Comparison of ENCODE assay signal across 9 mouse cellular contexts in genomic region chr17:80206301-80206670, GRCm38 (mm10). TPM values are rescaled to one million over a fixed set of nuclear protein-coding genes. Genes with fewer than 3 reads are reported as not detected.
DNase-seq lines count a peak whose midpoint lies in the region; ATAC-seq and TF ChIP-seq lines count a peak whose summit lies in the region.
"Had no signal": no experiment of that assay in that cellular context is flagged by ENCODE, and none has a peak within 500 bp of the region (broad histone marks: within the 10 kb centered on the region; RNA-seq: fewer than 3 reads in every experiment).

No protein-coding gene starts in this region.

- H3K9me3 ChIP-seq in kidney, embryonic 15.5 days (replicated peaks), result no peaks in the 10 kb centered on the region
- H3K9me3 ChIP-seq in ES-Bruce4 (replicated peaks; ENCODE audit: control insufficient read depth, insufficient read depth, low read length, poor library complexity, severe bottlenecking), result no peaks in the 10 kb centered on the region
- H3K9me3 ChIP-seq in forebrain, embryonic 16.5 days (ENCODE audit: control insufficient read depth, low read length), result no peaks in the 10 kb centered on the region

- H3K36me3 ChIP-seq in kidney, embryonic 15.5 days, result peaks cover 38% of the 10 kb centered on the region
- H3K36me3 ChIP-seq in ES-Bruce4 (ENCODE audit: control insufficient read depth, insufficient read depth, low read length, poor library complexity, severe bottlenecking), result peaks cover 47% of the 10 kb centered on the region
- peaks cover 19% of the 10 kb centered on the region for H3K36me3 ChIP-seq in forebrain, embryonic 16.5 days (ENCODE audit: control insufficient read depth, insufficient read depth)
- peaks cover 34% of the 10 kb centered on the region for H3K36me3 ChIP-seq in liver, adult 2 months (ENCODE audit: control insufficient read depth, insufficient read depth, low read length)
- H3K36me3 ChIP-seq in small intestine, adult 2 months (ENCODE audit: control insufficient read depth, insufficient read depth, low read length), result peaks cover 27% of the 10 kb centered on the region

- peak overlapping the region; percentile 99 for H3K9ac ChIP-seq in kidney, embryonic 15.5 days
- peak overlapping the region; percentile 90 for H3K9ac ChIP-seq in ES-Bruce4 (ENCODE audit: low read depth, poor library complexity, severe bottlenecking)
- peak overlapping the region; percentile 98 for H3K9ac ChIP-seq in forebrain, embryonic 16.5 days (replicated peaks; ENCODE audit: low read depth, low read length)
- peak overlapping the region; percentile 96 for H3K9ac ChIP-seq in liver, adult 2 months (ENCODE audit: low read depth, low read length)

- H3K4me1 ChIP-seq in kidney, embryonic 15.5 days, result peaks cover 21% of the 10 kb centered on the region
- no peaks in the 10 kb centered on the region for H3K4me1 ChIP-seq in ES-Bruce4 (ENCODE audit: control insufficient read depth, insufficient read depth, low read length)
- peaks cover 11% of the 10 kb centered on the region for H3K4me1 ChIP-seq in forebrain, embryonic 16.5 days (replicated peaks; ENCODE audit: control insufficient read depth, insufficient read depth, low read length)
- H3K4me1 ChIP-seq in liver, adult 2 months (ENCODE audit: control insufficient read depth, insufficient read depth, low read length), result peaks cover 4% of the 10 kb centered on the region; the same call in 1 of the 2 replicates
- H3K4me1 ChIP-seq in small intestine, adult 2 months (ENCODE audit: control insufficient read depth, insufficient read depth, insufficient read length, low read length), result no peaks in the 10 kb centered on the region

- peak overlapping the region; percentile 99 for H3K27ac ChIP-seq in kidney, embryonic 15.5 days
- H3K27ac ChIP-seq in ES-Bruce4 (ENCODE audit: insufficient read depth, low read length), result 0 out of 2 replicates have a peak overlapping the region, but pooled peaks have one; percentile 32
- H3K27ac ChIP-seq in forebrain, embryonic 16.5 days (ENCODE audit: low read length), result peak overlapping the region; percentile 99
- H3K27ac ChIP-seq in liver, adult 2 months (replicated peaks; ENCODE audit: insufficient read depth, low read depth, low read length), result peak overlapping the region; percentile 49
- peak overlapping the region; percentile 80 for H3K27ac ChIP-seq in small intestine, adult 2 months (ENCODE audit: insufficient read depth, low read depth, low read length)

- peak; percentile 50 for ATAC-seq in kidney, embryonic 15.5 days (replicated peaks; ENCODE audit: low FRiP score)
- peak; percentile 72 for ATAC-seq in forebrain, embryonic 16.5 days

- H3K4me2 ChIP-seq in kidney, embryonic 15.5 days, result peak overlapping the region; percentile 76
- peak overlapping the region; percentile 65 for H3K4me2 ChIP-seq in forebrain, embryonic 16.5 days (ENCODE audit: low read length)

- DNase-seq in kidney, adult 9 months, result no peak
- DNase-seq in c-Kit-positive CD71-positive TER-119-positive erythroid progenitor cells, embryonic 14.5 days (ENCODE audit: low spot score), result peak; percentile 42
- no peak for DNase-seq in liver, adult 2 months (ENCODE audit: extremely low read depth, low read depth, low spot score)
- DNase-seq in urinary bladder, postnatal 36 days (ENCODE audit: low spot score in 2 of 2), result no peak

- peak overlapping the region; percentile 98 for H3K4me3 ChIP-seq in kidney, embryonic 15.5 days (replicated peaks)
- peak overlapping the region; percentile 96 for H3K4me3 ChIP-seq in ES-Bruce4 (ENCODE audit: low read depth, low read length)
- H3K4me3 ChIP-seq in forebrain, embryonic 16.5 days (replicated peaks; ENCODE audit: low read length), result peak overlapping the region; percentile 98
- peak overlapping the region; percentile 94 for H3K4me3 ChIP-seq in liver, adult 2 months (ENCODE audit: insufficient read depth, low read depth, low read length)
- H3K4me3 ChIP-seq in small intestine, adult 2 months (ENCODE audit: low read depth, low read length), result peak overlapping the region; percentile 95

- H3K79me2 ChIP-seq in liver, adult 2 months (ENCODE audit: control insufficient read depth, insufficient read depth, low read length), result peaks cover 6% of the 10 kb centered on the region; the same call in 1 of the 2 replicates

- 0% methylated on average over 36 of the region's 36 CpGs for WGBS in kidney, embryonic 15.5 days
- WGBS in forebrain, embryonic 16.5 days, result under 1% methylated on average over 36 of the region's 36 CpGs
- WGBS in liver, adult 2 months, result under 1% methylated on average over 36 of the region's 36 CpGs
- 0% methylated on average over 36 of the region's 36 CpGs for WGBS in small intestine, adult 2 months

- no peak for TF ChIP-seq EP300 in ES-Bruce4 (IDR thresholded peaks at IDR 0.05; ENCODE audit: insufficient read depth, low read depth, low read length)

- H3K27me3 ChIP-seq in kidney, embryonic 15.5 days, result no peaks in the 10 kb centered on the region
- no peaks in the 10 kb centered on the region for H3K27me3 ChIP-seq in ES-Bruce4 (ENCODE audit: control insufficient read depth, insufficient read depth, low read length, poor library complexity, severe bottlenecking)
- no peaks in the 10 kb centered on the region for H3K27me3 ChIP-seq in forebrain, embryonic 16.5 days (replicated peaks; ENCODE audit: control insufficient read depth, insufficient read depth, low read length)
- no peaks in the 10 kb centered on the region for H3K27me3 ChIP-seq in liver, adult 2 months (ENCODE audit: control insufficient read depth, insufficient read depth, low read length)
- no peaks in the 10 kb centered on the region for H3K27me3 ChIP-seq in small intestine, adult 2 months (ENCODE audit: control insufficient read depth, insufficient read depth, low read length)

- no peak for TF ChIP-seq CTCF in ES-Bruce4 (IDR thresholded peaks at IDR 0.05; ENCODE audit: low read depth, low read length)
- TF ChIP-seq CTCF in liver, adult 2 months (IDR thresholded peaks at IDR 0.05; ENCODE audit: low read depth, low read length), result no peak
- TF ChIP-seq CTCF in small intestine, adult 2 months (IDR thresholded peaks at IDR 0.05; ENCODE audit: extremely low read depth, insufficient read length, insufficient replicate concordance, low read depth, low read length), result no peak

- no peak for TF ChIP-seq POLR2A in ES-Bruce4 (IDR thresholded peaks at IDR 0.05; ENCODE audit: insufficient read depth, low read length)
- TF ChIP-seq POLR2A in liver, adult 2 months (IDR thresholded peaks at IDR 0.05; ENCODE audit: extremely low read depth, insufficient read depth, low read length), result no peak
- no peak for TF ChIP-seq POLR2A in small intestine, adult 2 months (IDR thresholded peaks at IDR 0.05; ENCODE audit: low read depth, low read length)

RNA-seq across cellular contexts. Expression of gene Srsf7, which starts 0.8 kb away (rescaled TPM):
- polyA plus RNA-seq in kidney, embryonic 15.5 days (2015; fragmentation: Nextera tagmentation; extraction: Ambion mirVana), result 622 and 668 TPM in 2 replicates
- 328 and 372 TPM in 2 replicates for polyA plus RNA-seq in ES-Bruce4 (2011; ENCODE audit: insufficient read depth, insufficient read length, low read depth, missing spikeins)
- 575 and 647 TPM in 2 replicates for polyA plus RNA-seq in forebrain, embryonic 16.5 days (2015; fragmentation: Nextera tagmentation; extraction: Ambion mirVana)
- 20.5 and 22.3 TPM in 2 replicates for total RNA-seq in liver, adult 2 months (2014; rRNA removed)
- polyA plus RNA-seq in liver, adult 2 months (2012; rRNA removed), result 13.2 and 20.6 TPM in 2 replicates
- polyA plus RNA-seq in small intestine, adult 2 months (2012; rRNA removed), result 8.1 and 16.2 TPM in 2 replicates

RNA-seq across cellular contexts. Expression of gene Ttc39d, which starts 1.0 kb away (rescaled TPM):
- 0.16 TPM in 1 of 2 replicates, not detected in the other for polyA plus RNA-seq in kidney, embryonic 15.5 days (2015; fragmentation: Nextera tagmentation; extraction: Ambion mirVana)
- not detected in 2 replicates for polyA plus RNA-seq in ES-Bruce4 (2011; ENCODE audit: insufficient read depth, insufficient read length, low read depth, missing spikeins)
- polyA plus RNA-seq in forebrain, embryonic 16.5 days (2015; fragmentation: Nextera tagmentation; extraction: Ambion mirVana), result not detected in 2 replicates
- not detected in 2 replicates for total RNA-seq in liver, adult 2 months (2014; rRNA removed)
- polyA plus RNA-seq in liver, adult 2 months (2012; rRNA removed), result not detected in 2 replicates
- polyA plus RNA-seq in small intestine, adult 2 months (2012; rRNA removed), result not detected in 2 replicates
- total RNA-seq: neutrophil, adult 5-6 weeks had no signal

RNA-seq across cellular contexts. Expression of gene Gemin6, which starts 18.0 kb away (rescaled TPM):
- polyA plus RNA-seq in kidney, embryonic 15.5 days (2015; fragmentation: Nextera tagmentation; extraction: Ambion mirVana), result 41.0 and 45.1 TPM in 2 replicates
- 45.8 and 52.8 TPM in 2 replicates for polyA plus RNA-seq in ES-Bruce4 (2011; ENCODE audit: insufficient read depth, insufficient read length, low read depth, missing spikeins)
- 25.2 and 25.8 TPM in 2 replicates for polyA plus RNA-seq in forebrain, embryonic 16.5 days (2015; fragmentation: Nextera tagmentation; extraction: Ambion mirVana)
- total RNA-seq in liver, adult 2 months (2014; rRNA removed), result 4.9 and 5.9 TPM in 2 replicates
- polyA plus RNA-seq in liver, adult 2 months (2012; rRNA removed), result 2.2 and 2.3 TPM in 2 replicates
- 0.62 and 1.2 TPM in 2 replicates for polyA plus RNA-seq in small intestine, adult 2 months (2012; rRNA removed)

Comparison
In these comparisons a context has a peak if more than half of its experiments do, and no peak if none do; other contexts are left out.
1. H3K27ac ChIP-seq: peak in every context shown above with its lines; median percentile 99 in kidney, embryonic 15.5 days; 99 in forebrain, embryonic 16.5 days; 80 in small intestine, adult 2 months; 49 in liver, adult 2 months; 32 in ES-Bruce4.
2. RNA of gene Srsf7, which starts 0.8 kb away (polyA plus RNA-seq): 622 to 668 TPM in kidney, embryonic 15.5 days, 575 to 647 TPM in forebrain, embryonic 16.5 days and 328 to 372 TPM in ES-Bruce4; 13.2 to 20.6 TPM in liver, adult 2 months and 8.1 to 16.2 TPM in small intestine, adult 2 months; every median in the first group is over 10 times any median in the second.
3. Peak in every context shown above with its lines, with median percentiles within 50 percentile points of each other: H3K4me3 ChIP-seq and H3K9ac ChIP-seq.